Mouse (Mus musculus): Measurements from ENCODE around the gene Sptlc3.

Sptlc3 gene

GRCm38 (mm10) chr2:139493836-139494235, at the start of gene Sptlc3:
Sptlc3 (plus strand) TSS chr2:139493913.
- no peak for DNase-seq

DNA sequence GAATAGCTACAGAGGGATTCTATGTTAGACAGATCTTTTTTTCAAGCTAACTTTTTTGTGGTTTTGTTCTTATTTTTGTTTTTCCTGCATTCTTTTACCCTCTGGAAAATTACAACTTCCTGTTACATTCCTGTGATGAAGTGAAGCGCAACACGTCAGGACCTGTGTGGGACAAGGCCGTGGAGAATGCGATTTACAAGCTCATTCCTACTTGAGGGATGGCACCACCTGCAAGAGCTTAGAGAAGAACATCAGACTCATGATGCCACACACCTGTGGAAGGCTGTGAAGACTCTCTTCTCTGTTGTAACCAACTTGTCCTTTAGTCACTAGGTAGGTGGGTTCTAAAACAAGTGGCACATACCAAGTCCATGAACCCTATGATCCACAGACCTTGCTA, 26.0 kb upstream of the Sptlc3 start:
- no peak for DNase-seq

DNA sequence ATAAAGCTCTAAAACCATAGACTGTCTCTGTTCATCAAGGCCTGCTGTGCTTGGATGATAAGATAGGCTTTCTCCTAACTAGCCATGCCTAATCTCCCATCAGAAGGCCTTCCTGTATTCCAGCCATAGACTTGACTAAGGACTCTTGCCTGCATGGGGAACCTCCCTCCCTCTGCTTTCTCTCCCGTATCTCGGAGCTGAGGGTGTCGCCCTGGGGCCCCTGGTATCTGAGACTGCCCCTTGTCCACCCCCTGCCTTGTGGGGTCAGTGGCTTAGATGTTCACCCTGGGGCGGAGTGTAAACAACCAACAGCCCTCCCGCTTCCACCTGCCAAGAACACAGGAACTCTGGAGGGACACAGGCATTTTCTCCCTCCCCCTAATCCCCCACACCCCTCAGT, 5.0 kb upstream of the Sptlc3 start:
- no peak for DNase-seq

- no peak for DNase-seq
These were observed 916 bp downstream of the Sptlc3 start for GRCm38 (mm10) chr2:139494629-139495028.

GRCm38 (mm10) chr2:139561966-139562505, 68.3 kb downstream of the Sptlc3 start:
- DNase-seq = no peak

GRCm38 (mm10) chr2:139579280-139579679, 85.6 kb downstream of the Sptlc3 start:
- no peak for DNase-seq

GRCm38 (mm10) chr2:139582766-139583165, 89.1 kb downstream of the Sptlc3 start:
- no peak for DNase-seq

- DNase-seq = no peak
These were observed 94.0 kb downstream of the Sptlc3 start for GRCm38 (mm10) chr2:139587660-139588200.

DNA sequence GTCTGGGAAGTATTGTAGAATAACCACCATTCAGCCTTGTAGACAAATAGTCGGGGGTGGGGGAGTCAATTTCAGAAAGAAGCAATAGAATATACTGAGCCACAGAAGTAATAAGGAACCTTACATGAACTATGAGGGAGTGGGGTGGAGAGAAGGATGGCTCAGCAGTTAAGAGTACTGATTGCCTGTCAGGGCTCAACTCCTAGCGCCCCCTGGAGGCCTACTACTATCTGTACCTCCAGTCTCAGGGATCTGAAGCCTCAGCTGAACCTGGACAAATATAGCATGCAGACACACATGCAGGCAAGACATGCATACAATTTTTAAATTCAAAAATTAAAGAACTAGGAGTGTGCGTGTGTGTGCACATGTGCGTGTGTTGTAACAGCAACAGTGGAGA, 96.2 kb downstream of the Sptlc3 start:
- DNase-seq = peak; percentile 25

DNA sequence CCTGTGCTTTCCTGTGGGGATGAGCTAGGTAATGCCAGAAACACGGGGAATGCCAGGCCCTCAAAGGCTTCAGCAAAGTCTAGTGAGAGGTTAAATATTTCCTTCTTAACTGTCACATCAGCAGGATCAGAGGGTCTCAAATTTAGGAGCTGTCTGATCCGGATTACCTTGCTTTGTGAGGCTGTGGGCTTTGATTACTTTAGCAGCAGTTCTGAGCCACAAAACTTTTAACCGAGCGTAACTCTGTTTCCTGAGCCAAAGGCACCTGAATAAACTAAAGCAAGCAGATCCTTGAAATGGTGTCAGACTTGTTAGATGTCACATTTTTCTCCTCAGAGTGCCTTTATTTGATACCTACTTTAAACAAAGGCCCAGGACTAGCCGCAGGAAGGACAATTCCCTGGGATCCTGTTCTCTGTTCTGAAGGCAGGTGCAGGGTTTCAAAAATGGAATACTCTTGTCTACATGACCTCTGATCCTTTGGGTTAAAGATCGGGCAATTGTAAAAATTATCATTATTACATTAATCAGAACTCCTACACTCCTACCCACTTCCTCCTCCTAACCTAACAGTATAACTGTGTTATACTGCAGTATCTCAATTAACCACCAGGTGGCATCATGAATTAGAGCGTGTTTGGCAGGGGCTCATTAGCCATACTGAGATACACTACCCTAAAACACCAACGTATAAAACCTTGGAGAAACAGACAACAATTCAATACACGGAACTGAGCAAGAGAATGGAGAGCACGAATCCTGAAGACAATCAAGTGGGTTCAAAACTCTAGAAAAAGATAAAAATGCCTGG, 97.4 kb downstream of the Sptlc3 start:
- DNase-seq = peak; percentile 3

DNA sequence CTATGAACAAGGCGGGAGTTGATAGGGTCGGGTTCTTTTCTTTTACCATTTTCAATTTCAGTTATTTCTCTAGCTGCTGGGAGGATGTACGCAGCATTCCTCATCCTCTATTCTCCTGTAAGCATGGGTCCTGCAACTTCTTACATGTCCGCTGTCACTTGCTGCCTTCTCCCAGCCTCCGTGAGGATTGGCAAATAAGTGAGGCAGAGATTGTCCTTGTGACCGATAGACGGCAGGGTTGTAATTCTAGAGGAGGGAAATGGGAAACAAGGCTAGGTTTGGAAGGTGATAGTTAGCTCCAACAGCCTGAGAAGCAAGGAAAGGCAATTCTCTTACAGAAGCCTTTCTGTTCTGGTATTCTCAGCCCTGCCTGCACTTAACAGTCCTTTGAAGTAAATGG, 98.4 kb downstream of the Sptlc3 start:
- no peak for DNase-seq

DNA sequence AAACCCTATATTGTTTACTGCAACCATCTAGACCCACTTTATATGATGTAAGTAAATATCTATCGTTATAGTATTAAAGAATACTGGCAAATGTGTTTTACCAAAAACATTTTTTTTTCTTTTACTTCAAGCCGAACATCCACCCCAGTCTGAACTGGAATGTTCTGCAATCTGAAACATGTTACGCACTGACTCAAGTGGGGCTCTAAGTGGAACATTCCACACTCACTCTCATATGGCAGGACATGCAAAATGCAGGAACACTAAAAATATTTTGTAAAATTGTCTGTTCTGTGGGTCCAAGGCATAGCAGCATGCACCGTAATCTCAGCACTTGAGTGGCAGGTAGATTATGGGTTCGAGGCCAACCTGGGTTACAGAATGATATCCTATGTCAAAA, 103.5 kb downstream of the Sptlc3 start:
- no peak for DNase-seq

DNA sequence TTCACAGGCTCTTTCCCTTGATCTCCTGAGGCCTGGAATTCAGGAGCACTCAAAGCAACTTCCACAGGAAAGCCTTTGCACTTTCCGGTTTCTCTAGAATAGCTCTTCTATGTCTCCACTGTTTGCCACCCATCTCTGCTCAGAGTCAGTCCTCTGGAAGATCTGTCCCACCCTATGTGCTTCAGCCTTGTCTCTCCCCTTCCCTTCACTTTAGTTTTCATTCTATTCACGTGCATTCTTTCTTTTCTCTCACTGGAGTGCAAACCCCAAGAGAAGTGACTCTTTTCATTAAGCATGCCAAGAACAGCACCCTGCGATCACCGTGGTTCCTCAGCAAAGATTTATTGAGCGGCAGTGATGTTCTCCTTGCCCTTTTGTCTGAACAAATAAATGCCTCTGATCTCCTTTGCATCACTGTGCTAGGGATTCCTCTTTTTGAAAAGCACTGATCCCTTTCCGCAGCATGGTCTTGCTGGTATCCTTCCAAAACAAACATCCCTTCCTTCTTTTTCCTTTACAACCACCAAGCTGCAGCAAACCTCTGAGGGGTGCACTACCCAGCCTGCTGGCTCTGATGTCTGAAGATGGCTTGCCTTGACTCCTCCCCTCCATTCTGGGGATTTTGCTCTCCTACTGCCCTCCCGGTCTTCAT, 108.0 kb downstream of the Sptlc3 start:
- DNase-seq = no peak

GRCm38 (mm10) chr2:139608167-139608566, 114.5 kb downstream of the Sptlc3 start:
- DNase-seq = no peak

DNA sequence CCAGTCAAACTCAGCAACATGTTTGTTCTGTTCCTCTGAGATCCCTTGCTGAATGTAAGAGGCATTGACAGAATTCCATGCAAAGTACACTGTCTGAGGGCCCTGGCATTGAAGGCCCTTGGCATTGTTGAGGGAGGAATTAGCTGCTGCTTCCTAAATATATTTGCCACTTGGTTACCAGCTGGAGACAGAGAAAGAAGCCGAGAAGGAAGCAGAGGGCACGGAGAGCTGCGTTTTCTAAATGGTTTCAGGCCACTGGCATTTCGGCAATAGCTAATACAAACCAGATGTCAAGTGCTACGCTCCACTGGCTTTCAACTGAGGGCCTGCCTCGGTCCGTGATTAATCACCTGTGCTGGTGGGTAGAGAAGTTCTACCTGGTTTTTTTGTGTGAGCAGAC, 115.1 kb downstream of the Sptlc3 start:
- no peak for DNase-seq

- DNase-seq = no peak
These were observed 115.5 kb downstream of the Sptlc3 start for GRCm38 (mm10) chr2:139609231-139609630.

DNA sequence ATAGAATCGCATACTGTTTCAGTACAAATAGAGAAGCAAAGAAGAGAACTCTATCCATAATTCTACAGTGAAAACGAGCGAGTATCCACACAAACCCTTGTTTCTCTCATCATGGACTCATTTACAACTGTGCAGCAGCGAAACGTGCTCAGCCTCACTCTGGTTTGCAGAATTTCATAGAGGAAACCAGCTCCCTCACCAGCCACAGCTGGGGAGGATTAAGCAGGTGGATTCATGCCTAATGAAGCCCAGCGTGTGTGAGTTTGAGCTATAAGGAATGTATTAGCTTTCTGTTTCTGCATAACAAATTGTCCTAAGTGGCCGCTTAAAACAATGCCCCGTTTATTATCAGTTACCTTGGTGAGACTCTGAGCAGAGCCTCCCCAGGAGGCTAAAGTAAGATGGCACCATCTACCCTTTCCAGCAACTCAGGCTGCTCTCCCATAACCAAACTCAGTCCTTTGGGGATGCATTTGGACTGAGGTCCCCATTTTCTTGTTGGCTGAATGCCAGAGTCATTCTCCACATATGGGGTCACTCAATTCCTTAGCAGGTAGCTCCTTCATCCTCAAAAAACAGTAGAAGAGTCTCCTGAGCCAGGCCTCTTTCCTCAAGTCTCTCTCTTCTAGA, 116.1 kb downstream of the Sptlc3 start:
- no peak for DNase-seq

DNA sequence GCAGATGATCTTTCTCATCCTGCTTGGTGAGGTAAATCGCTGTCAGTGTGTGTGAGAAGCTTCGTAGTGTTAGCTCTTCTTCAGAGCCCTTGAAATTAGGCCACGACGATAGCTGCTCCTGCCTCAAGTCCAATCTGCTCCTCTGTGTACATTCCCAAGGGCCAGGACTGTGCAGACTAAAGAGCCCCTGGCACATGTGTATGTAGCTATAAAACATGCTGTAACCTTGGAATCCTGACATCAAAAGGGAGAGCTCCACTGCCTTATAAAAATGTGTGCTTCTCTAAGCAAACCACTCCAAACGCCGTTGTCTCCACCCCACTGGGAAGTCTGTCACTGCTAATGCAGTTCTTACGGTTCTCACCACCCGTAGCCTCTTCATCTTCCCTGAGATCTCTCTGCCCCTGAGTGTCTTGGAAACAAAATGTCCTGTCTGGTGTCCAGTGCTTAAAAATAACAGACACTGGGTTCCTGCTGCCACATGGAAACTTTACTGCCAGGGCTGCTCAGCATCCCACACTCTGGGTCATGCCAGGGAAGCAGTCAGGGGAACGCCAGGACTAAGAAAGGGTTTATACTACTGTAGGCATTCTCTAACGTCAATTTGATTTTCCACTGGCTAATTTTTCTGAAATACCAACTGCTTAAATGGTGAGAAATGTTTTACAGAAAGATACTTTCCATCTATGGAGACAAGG, 118.8 kb downstream of the Sptlc3 start:
- no peak for DNase-seq

GRCm38 (mm10) chr2:139626496-139626895, 132.8 kb downstream of the Sptlc3 start:
- DNase-seq = no peak

- DNase-seq = no peak
These were observed 135.0 kb downstream of the Sptlc3 start for GRCm38 (mm10) chr2:139628731-139629130.

DNA sequence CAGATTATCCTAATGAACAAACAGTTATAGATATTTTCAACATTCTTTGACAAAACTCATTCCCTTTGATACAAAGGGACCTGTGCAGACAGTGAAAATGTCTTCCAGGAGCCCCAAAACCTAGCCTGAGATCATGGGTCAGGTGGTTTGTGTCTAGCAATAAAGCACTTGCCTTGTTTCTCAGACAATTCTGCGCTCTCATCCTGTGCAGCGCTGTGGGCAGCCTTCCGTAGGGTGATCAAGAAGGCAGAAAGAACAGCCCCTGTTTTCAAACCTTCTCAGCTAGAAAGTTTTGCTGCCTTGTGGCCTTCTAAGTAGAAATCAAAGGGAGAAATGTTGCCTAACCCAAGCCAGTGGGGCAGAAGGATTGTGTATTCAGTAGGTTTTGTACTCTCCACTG, 135.9 kb downstream of the Sptlc3 start:
- no peak for DNase-seq

- no peak for DNase-seq
These were observed 140.8 kb downstream of the Sptlc3 start for GRCm38 (mm10) chr2:139634506-139634905.

DNA sequence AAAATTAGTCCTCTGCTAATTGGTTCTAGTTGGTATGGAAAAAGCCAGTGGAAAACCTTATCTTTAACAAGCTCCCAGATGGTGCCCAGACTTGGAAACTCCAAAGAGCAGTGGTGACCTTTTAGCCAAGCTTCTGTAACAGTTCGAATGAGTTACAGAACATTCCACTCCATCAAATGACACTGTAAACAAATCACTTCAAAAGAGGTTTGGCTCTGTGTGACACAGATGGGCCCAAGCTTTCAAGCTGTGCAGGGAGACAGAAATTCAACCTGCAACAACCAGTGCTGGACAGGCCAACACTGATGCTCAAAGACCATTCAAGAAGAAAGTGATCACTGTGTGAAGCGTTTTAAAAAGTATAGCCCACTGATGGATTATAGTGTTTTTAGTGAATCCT, 144.1 kb downstream of the Sptlc3 start:
- no peak for DNase-seq

Data from thymus, postnatal 25 days (tissue).